Mouse (Mus musculus): ENCODE data around the gene Il17c.

- TF ChIP-seq CTCF (IDR thresholded peaks at IDR 0.05; ENCODE audit: control insufficient read depth, insufficient read depth, insufficient read length) (no peak), MAX (IDR thresholded peaks at IDR 0.05) (no peak)
Measured at GRCm38 (mm10) chr8:122415554-122415953, 6.3 kb upstream of the Il17c start.

Measured in C2C12 (cell line).